Mouse (Mus musculus): ENCODE data around the gene Gpatch4. TPM values are rescaled to one million over a fixed set of nuclear protein-coding genes. Genes with fewer than 3 reads are reported as not detected.

The Gpatch4 gene
- polyA plus RNA-seq, 1 experiment from 2014 or later: 14.3 TPM

DNA sequence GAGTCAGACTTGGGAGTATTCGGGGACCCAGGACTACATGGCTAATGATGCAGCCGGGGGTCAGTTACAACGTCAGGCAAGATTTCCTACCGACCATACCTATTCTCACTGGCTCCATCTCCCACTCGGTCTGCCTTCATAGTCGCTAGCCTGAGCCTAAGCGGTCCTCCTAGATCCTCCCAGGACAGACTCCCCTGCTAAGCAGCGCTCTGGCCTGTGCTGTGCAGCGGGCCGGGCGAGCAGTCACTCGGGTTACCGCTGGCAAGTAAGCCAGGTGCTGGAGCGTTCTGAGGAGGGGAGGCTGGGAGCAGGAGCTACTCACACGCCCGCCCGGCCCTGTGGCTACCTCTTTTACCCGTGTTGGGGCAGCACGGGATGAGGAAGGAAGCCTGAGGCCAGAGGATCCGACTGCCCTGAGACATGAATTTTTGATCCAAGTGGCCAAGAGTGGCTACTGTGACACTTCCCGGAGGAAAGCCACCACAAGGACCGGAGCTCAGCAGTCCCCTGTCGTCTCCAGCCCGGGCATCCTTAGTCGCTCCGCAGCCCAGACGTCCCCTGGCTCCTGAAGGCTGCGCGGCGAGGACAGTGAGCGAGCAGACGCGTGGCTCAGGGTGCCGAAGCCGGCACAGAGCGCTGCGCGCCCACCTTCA is 43.5 kb upstream of the Gpatch4 start:
- TF ChIP-seq EP300 (IDR thresholded peaks at IDR 0.05; ENCODE audit: low read depth): no peak
- TF ChIP-seq CTCF (IDR thresholded peaks at IDR 0.05; ENCODE audit: low read depth): no peak
- Histone ChIP-seq H3K4me1 (ENCODE audit: insufficient read depth) (0 out of 2 replicates have a peak, but pooled peaks cover 4% of the 10 kb centered on the region), H3K36me3 (replicated peaks; ENCODE audit: insufficient read depth, low read length) (no peaks in the 10 kb centered on the region), H3K9ac (replicated peaks) (no peak overlapping the region), H3K27ac (ENCODE audit: low read depth) (no peak overlapping the region), H3K27me3 (ENCODE audit: insufficient read depth, low read length) (peaks cover 91% of the 10 kb centered on the region), H3K4me2 (ENCODE audit: low read depth, low read length) (no peak overlapping the region), H3K4me3 (ENCODE audit: low read depth, low read length) (no peak overlapping the region), H3K9me3 (ENCODE audit: low read length) (no peaks in the 10 kb centered on the region)
- 2% methylated on average over 37 of the region's 38 CpGs for WGBS (ENCODE audit: insufficient replicate concordance)
- ATAC-seq (no peak), DNase-seq (no peak)

DNA sequence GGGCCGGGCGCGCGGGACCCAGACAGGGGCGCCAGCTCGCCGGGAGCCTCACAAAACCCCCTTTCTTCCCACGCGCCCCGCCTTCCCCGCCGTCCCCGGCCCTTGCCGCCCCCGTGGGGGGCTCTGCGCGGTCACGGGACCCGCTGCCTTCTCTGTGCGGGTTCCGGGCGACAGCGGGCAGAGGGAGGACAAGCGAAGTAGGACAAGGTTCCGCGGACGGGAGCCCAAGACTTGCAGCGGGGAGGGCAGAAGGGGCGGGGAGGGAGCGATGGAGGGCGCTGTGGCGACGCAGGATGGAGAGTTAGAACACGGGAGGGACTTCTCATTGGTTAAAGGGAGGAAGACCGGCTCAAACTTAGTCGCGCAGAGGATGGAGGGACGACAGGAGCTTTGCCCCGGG is 42.7 kb upstream of the Gpatch4 start, which contains the start of gene Bcan:
Gene Bcan (minus strand): TSS at position 50 of the 400 bp plus-strand sequence.
- no peaks in the 10 kb centered on the region for H3K9me3 ChIP-seq (ENCODE audit: low read length)
- peak within 1 kb of the TSS; percentile 47 for H3K4me2 ChIP-seq (ENCODE audit: low read depth, low read length)
- 2% methylated on average over 38 of the region's 39 CpGs for whole genome bisulfite sequencing (ENCODE audit: insufficient replicate concordance)
- H3K4me1 ChIP-seq (ENCODE audit: insufficient read depth): 0 out of 2 replicates have a peak, but pooled peaks cover 4% of the 10 kb centered on the region
- H3K27ac ChIP-seq (ENCODE audit: low read depth): no peak within 1 kb of the TSS
- TF ChIP-seq CTCF (IDR thresholded peaks at IDR 0.05; ENCODE audit: low read depth) (no peak), EP300 (IDR thresholded peaks at IDR 0.05; ENCODE audit: low read depth) (no peak)
- ATAC-seq (no peak), DNase-seq (no peak)
- H3K4me3 ChIP-seq (ENCODE audit: low read depth, low read length): no peak within 1 kb of the TSS
- peaks cover 83% of the 10 kb centered on the region for H3K27me3 ChIP-seq (ENCODE audit: insufficient read depth, low read length)
- H3K9ac ChIP-seq (replicated peaks): no peak within 1 kb of the TSS
- no peaks in the 10 kb centered on the region for H3K36me3 ChIP-seq (replicated peaks; ENCODE audit: insufficient read depth, low read length)

DNA sequence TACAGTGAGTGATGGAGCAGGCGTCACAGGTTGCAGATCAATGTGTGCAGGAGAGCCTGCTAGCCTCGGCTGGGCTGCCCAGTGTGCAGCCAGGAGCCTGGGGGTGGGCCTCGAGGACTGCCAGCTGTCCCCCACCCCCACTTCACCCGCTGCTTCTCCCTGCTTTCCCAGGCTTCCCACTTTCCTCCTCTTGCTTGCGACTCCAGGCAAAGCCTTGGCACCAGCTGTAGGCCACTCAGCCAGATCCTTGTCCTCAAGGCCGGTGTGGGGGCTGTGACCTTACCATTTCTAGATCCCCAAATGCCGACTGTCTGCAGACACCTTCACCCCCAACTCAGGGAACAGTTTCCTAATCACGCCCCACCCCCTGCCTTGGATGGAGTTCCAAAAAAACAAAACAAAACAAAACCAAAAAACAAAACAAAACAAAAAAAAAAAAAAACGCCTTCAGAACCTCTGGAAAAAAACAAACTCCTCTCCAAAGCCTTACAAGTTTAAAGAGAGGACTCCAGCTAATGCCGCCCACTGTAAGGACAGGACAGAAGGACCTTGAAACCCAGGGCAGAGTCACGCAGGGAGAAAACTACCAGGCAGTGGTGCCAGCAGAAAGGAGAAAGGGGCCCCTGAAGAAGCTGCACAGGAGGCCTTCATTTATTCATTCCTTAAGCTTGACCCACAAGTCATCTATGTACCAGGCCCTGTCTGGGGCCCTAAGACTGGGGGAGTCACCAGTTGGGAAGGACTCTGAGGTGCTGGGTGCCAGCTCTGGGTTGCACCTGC is 41.9 kb upstream of the Gpatch4 start:
- Histone ChIP-seq H3K27me3 (ENCODE audit: insufficient read depth, low read length) (peaks cover 80% of the 10 kb centered on the region), H3K4me3 (ENCODE audit: low read depth, low read length) (no peak overlapping the region), H3K9ac (replicated peaks) (no peak overlapping the region), H3K4me2 (ENCODE audit: low read depth, low read length) (no peak overlapping the region), H3K9me3 (ENCODE audit: low read length) (no peaks in the 10 kb centered on the region; the same call in 1 of the 2 replicates), H3K36me3 (replicated peaks; ENCODE audit: insufficient read depth, low read length) (no peaks in the 10 kb centered on the region), H3K4me1 (ENCODE audit: insufficient read depth) (0 out of 2 replicates have a peak, but pooled peaks cover 4% of the 10 kb centered on the region), H3K27ac (ENCODE audit: low read depth) (no peak overlapping the region)
- ATAC-seq (no peak), DNase-seq (no peak)
- WGBS (ENCODE audit: insufficient replicate concordance): 11% methylated on average over 11 of the region's 11 CpGs
- TF ChIP-seq EP300 (IDR thresholded peaks at IDR 0.05; ENCODE audit: low read depth): no peak
- TF ChIP-seq CTCF (IDR thresholded peaks at IDR 0.05; ENCODE audit: low read depth): no peak

DNA sequence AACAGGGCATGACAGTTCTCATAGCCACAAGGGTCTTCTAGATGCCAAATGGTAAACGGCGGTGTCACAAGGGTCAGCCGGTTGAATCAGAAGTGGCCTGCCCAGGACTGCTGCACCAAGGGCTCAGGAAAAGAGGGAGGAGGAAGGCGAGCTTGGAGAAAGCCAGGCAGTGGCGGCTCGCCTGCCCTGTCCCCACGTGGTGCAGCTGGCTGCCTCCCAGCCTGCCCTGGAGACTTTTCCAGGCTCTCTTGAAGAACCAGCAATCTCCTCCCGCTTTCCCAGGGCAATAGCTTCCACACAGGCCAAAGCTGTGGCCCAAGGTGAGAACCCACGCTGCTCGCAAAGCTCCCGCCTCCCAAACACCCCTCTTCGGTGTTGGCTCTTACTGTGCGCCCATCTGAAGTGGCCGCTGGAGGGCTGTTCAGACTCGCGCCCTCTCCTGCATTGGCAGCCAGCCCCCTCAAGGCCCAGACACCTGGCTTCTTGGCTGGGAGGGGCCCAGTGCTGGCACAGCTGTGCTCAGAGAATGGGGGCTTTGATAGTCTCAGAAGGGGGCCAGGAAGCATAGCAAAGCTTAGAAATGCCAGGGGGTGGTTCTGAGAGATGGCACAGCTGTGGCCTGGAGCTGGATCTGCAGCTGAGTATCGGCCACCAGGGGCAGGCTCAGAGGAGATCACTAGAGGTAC is 40.5 kb upstream of the Gpatch4 start:
- Histone ChIP-seq H3K4me2 (ENCODE audit: low read depth, low read length) (no peak overlapping the region), H3K36me3 (replicated peaks; ENCODE audit: insufficient read depth, low read length) (no peaks in the 10 kb centered on the region), H3K9me3 (ENCODE audit: low read length) (no peaks in the 10 kb centered on the region; the same call in 1 of the 2 replicates), H3K4me1 (ENCODE audit: insufficient read depth) (no peaks in the 10 kb centered on the region), H3K27me3 (ENCODE audit: insufficient read depth, low read length) (peaks cover 66% of the 10 kb centered on the region), H3K9ac (replicated peaks) (no peak overlapping the region), H3K27ac (ENCODE audit: low read depth) (no peak overlapping the region), H3K4me3 (ENCODE audit: low read depth, low read length) (no peak overlapping the region)
- WGBS (ENCODE audit: insufficient replicate concordance): 5% methylated on average over 17 of the region's 17 CpGs
- ATAC-seq (no peak), DNase-seq (no peak)
- TF ChIP-seq EP300 (IDR thresholded peaks at IDR 0.05; ENCODE audit: low read depth) (no peak), CTCF (IDR thresholded peaks at IDR 0.05; ENCODE audit: low read depth) (no peak)

DNA sequence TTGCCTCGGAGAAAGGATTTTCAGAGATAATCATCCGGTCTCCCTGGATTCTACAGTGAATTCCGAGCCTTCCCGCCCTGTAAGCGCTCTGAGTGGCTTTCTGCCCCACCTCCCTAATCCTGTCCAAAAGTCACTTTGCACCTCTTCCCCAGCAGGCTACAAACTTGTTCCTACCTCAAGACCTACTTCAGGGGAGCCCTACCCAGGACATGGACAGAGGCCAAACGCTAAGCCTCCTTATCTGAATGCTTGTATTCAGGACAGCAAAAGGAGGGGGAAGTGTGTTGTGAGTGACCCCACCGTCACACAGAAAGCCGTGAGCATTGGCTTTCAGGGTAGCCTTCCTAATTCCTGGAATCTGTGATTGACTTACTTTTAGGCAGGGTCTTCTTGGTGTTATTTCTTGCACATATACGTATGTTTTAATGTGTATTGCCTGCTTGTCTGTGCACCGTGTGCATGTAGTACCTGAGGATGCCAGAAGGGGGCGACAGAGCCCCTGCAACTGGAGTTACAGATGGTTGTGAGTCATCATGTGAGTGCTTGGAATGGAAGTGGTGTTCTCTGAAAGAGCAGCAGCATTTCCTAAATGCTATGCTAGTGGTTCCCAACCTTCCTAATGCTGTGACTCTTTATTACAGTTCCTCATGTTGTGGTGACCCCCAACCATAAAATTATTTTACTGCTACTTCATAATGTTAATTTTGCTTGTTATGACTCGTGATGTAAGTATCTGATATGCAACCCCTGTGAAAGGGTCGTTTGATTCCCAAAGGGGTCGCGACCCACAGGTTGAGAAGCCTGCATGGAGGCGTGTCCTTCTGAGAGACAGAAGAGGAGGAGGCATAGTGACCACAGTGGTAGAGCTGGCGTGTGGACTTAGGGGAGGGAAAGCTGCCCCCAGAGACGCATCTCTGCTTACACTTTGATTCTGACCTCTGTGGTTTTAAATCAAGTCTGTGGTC is 36.8 kb upstream of the Gpatch4 start:
- H3K9me3 ChIP-seq (ENCODE audit: low read length): no peaks in the 10 kb centered on the region; the same call in 1 of the 2 replicates
- DNase-seq: no peak
- H3K27ac ChIP-seq (ENCODE audit: low read depth): no peak overlapping the region
- H3K9ac ChIP-seq (replicated peaks): no peak overlapping the region
- TF ChIP-seq EP300 (IDR thresholded peaks at IDR 0.05; ENCODE audit: low read depth) (no peak), CTCF (IDR thresholded peaks at IDR 0.05; ENCODE audit: low read depth) (peak; percentile 70)
- peaks cover 30% of the 10 kb centered on the region for H3K27me3 ChIP-seq (ENCODE audit: insufficient read depth, low read length)
- 71% methylated on average over 18 of the region's 18 CpGs for WGBS (ENCODE audit: insufficient replicate concordance)
- H3K36me3 ChIP-seq (replicated peaks; ENCODE audit: insufficient read depth, low read length): no peaks in the 10 kb centered on the region
- ATAC-seq: no peak
- H3K4me2 ChIP-seq (ENCODE audit: low read depth, low read length): no peak overlapping the region
- no peaks in the 10 kb centered on the region for H3K4me1 ChIP-seq (ENCODE audit: insufficient read depth)
- no peak overlapping the region for H3K4me3 ChIP-seq (ENCODE audit: low read depth, low read length)

Measured in liver, postnatal 0 days (tissue).